Mouse (Mus musculus): Measurements from ENCODE around the gene Eif1ax.
"Not testable (repeated sequence)": the region's sequence is repeated elsewhere in the genome, so short reads cannot be mapped to it uniquely, and the experiment has no call there.

The Eif1ax gene

GRCm38 (mm10) chrX:159371831-159372752 is at the start of gene Eif1ax:
Gene Eif1ax (plus strand): TSS chrX:159372178.
- peak; percentile 24 for DNase-seq (ENCODE audit: low read depth, low spot score)

- no peak for DNase-seq (ENCODE audit: low read depth, low spot score)
Measured at GRCm38 (mm10) chrX:159364506-159364905, 7.5 kb upstream of the Eif1ax start.

- DNase-seq (ENCODE audit: low read depth, low spot score) = no peak
Measured at GRCm38 (mm10) chrX:159372753-159373144, 771 bp downstream of the Eif1ax start.

- no peak for DNase-seq (ENCODE audit: low read depth, low spot score)
Measured at GRCm38 (mm10) chrX:159387105-159387504, 15.1 kb downstream of the Eif1ax start.

GRCm38 (mm10) chrX:159388953-159389352 is 17.0 kb downstream of the Eif1ax start:
- DNase-seq (ENCODE audit: low read depth, low spot score) = no peak

GRCm38 (mm10) chrX:159390347-159390962 is 18.5 kb downstream of the Eif1ax start:
- DNase-seq (ENCODE audit: low read depth, low spot score) = no peak

GRCm38 (mm10) chrX:159391239-159391638 is 19.3 kb downstream of the Eif1ax start:
- no peak for DNase-seq (ENCODE audit: low read depth, low spot score)

GRCm38 (mm10) chrX:159409253-159409652 is 37.3 kb downstream of the Eif1ax start:
- DNase-seq (ENCODE audit: low read depth, low spot score) = no peak

GRCm38 (mm10) chrX:159414130-159414828 is 42.3 kb downstream of the Eif1ax start, which contains the start of gene Map7d2:
Gene Map7d2 (plus strand): TSS chrX:159414572.
- DNase-seq (ENCODE audit: low read depth, low spot score) = no peak

- no peak for DNase-seq (ENCODE audit: low read depth, low spot score)
Measured at GRCm38 (mm10) chrX:159414829-159415673, 43.1 kb downstream of the Eif1ax start.

- not testable (repeated sequence) for DNase-seq (ENCODE audit: low read depth, low spot score)
Measured at GRCm38 (mm10) chrX:159430507-159430906, 58.5 kb downstream of the Eif1ax start.

Measured in WW6 (cell line).